Mouse (Mus musculus) left cerebral cortex, postnatal 36 days (tissue): ENCODE data around the gene Ppox. TPM values are rescaled to one million over a fixed set of nuclear protein-coding genes. Genes with fewer than 3 reads are reported as not detected.
"Not testable (repeated sequence)": the region's sequence is repeated elsewhere in the genome, so short reads cannot be mapped to it uniquely, and the experiment has no call there.

Experiments
- DNase-seq, 2 experiments: peaks; one replicate each; pipeline ENCODE4 v3.0.0; 2021 to 2022; ENCODE audit warnings: low spot score in 2 of 2, mixed read lengths in 1 of 2
- intact Hi-C: fragments of 180-260 bp; cut with DNase I; formaldehyde crosslinking; loops from one replicate; pipeline ENCODE4 v1.15.1; 2025
- total RNA-seq, 2 experiments: library from RNA; stranded (reverse); gene quantifications; 2 replicates each; pipeline ENCODE4 v1.2.3; 2021

Gene Ppox
- total RNA-seq, 2 experiments from 2014 or later = 21.7 to 26.6 TPM

DNA sequence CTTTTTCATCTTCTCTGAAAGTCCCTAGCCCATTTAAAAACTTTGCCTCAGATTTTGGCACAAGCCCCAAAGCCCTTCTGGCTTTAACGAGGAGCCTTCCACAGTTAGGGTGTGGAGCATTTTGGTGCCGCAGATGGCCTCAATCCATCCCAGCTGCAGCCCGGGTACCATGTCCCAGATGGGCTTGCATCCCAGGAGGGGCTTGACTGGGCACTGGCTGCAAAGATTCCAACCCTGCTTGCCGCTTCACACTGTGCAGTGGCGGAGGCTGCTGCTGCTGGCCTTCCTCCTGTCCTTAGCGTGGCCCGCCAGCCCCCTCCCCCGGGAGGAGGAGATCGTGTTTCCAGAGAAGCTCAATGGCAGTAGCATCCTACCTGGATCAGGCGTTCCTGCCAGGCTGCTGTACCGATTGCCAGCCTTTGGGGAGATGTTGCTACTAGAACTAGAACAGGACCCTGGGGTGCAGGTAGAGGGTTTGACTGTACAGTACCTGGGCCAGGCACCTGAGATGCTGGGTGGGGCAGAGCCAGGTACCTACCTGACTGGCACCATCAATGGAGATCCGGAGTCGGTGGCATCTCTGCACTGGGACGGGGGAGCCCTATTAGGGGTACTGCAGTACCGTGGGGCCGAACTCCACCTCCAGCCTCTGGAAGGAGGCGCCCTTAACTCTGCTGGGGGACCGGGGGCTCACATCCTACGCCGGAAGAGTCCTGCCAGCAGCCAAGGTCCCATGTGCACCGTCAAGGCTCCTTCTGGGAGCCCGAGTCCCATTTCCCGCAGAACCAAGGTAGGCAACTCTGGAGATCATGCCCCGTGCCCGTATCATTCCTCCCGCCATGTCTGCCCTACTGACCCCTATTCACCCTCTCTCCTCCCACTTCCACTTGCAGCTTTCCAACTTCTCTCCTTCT lies 30.0 kb downstream of the Ppox start, which contains the start of gene Ndufs2:
TSS of gene Ndufs2 (minus strand) at position 709 of the 914 bp plus-strand sequence.
- DNase-seq = no peak
- intact Hi-C loops = loop anchor here (10.0 kb wide), 1 partner anchor 136 kb away; the partner anchor contains the start of gene Cfap126

DNA sequence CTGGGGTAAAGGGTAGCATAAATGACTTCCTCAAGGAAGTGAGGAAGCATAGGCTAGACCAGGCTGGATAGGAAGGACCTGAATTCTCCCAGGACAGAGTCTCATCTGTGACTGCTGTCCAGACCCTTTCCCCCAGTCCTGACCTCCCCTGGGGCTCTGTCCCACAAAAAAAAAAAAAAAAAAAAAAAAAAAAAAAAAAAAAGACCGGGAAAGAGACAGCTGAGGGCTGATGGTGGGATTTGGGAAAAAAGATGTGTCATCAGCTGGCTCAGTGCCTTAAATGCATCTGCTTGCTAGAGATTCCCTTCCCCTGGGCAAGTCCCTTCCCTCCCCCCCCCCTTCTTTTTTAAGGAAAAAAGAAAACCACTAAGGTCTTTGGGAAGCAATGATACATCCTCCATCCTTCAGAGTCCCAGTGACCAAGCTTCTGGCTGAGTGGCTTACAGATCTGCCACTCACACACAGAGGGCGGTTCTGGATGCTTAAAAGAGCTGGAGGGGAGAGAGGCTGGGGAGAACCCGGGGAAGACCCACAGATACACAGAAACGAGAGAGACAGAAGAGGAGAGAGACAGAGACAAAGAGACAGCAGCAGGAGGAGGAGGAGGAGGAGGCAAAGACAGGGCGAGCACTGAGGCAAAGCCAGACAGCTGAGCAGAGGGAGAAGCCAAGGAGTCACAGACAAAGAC lies 30.9 kb downstream of the Ppox start, which contains the start of gene Adamts4:
TSS of gene Adamts4 (plus strand) at position 509 of the 688 bp plus-strand sequence.
- intact Hi-C loops = loop anchor here (10.0 kb wide), 1 partner anchor 135 kb away; the partner anchor contains the start of gene Cfap126
- peak in 1 of 2 experiments; percentile 34 for DNase-seq

DNA sequence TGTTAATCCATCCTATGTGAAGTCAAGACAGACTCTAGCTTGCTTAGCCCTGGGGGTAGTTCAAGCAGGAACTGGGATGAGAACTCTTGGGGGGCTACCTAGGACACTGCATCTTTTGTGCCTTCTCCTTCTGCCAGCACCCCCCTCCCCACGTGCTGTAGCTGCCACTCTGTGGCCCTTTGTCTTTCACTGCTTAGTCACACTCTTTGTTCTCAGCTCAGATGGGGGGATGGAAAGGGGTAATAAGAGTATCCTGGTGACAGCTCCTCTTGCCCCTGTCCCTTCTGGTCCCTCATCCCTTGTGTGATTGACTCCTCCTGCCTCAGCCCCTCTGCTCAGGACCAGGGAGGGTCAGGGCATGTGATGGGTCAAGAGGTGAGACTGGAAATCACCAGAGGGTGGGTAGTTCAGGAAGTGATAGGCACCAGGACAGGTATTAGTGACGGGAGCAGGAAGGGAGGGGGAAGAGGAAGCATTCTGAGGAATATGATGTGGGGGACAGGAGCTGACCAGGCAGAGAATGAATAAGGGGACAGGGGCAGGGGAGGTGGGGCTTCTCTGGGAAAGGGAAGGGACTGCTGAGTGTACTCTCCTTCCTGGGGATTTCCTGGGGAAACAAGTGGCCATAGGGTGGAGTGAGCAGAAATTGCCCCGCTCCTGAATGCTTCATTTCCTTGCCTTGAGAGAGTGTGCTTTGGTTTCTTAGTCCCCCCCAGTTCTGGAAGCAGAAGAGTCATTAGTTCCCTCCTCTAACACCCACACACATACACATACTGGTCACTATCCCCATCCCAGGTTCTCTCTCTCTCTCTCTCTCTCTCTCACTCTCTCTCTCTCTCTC lies 32.4 kb downstream of the Ppox start:
- intact Hi-C loops = no loop called here
- DNase-seq = no peak

DNA sequence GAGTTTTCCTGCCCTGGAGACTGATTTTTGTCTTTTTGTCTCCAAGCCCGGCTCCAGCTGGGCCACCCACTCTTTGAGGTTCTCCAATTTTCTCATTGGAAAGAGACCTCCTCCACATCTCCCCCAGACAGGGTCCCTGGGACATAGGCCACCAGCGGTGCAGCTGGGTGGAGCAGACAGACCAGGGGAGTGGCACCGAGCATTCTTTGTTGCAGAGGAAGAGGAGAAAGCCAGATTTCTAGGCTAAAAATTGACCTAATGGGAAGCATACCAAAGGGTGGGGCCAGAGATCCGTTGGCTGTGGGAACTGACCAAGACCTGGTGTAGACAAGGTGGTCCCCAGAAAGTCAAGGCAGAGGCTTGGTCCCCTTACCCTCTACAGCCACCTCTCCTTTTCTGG lies 33.1 kb downstream of the Ppox start:
- intact Hi-C loops = no loop called here
- DNase-seq = no peak

DNA sequence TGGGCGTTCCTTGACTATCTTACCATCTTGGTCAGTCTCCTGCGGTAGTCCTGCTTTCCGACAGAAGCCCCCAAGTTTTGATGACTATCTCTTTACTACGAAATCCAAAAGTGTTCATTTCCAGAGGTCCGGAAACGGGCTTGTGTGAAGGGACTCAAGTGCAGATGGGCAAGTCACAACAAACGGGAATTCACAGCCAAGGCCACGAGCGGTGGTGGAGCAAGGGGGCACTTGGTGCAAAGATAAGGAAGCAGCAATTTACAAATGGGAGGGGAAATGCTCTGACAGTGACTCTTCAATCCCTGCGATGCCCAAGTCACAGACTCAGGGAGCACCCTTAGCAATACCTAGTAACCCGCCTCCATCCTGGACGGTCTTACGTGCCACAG lies 33.5 kb downstream of the Ppox start:
- no peak for DNase-seq
- intact Hi-C loops = no loop called here

DNA sequence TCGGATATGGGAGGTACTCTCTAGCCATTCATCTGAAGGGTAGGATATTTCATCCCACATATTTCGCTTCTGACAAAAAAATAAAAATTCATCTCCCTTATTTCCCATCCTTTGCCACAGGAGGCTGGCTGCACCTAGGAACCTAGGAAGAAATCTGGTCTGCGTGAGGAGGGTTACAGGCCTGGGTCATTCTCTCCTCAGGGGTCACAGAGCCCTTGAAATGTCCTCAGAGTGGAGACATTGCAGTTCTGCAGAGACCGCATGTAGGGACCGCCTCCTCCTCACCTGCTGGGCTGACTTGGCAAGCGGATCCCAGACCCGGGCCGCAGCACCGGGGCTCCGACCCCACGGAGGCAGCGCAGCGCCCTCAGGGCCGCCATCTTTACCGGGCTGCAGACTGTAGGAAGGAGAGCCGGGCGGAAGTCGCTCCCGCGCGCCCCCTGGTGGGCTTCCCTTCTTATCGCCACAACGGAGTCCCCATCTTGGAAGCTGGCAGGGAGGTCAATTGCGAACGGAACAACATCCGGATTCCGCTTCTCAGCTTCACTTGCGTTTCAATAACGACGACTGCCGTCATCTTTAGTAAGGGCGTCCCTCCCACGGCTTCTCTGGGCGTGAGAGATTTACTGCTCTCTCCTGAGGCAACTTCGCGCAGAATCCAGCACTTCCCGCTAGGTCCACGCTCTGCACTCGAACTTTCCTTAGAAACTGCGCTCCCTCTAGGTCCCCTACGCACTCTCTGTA lies 34.1 kb downstream of the Ppox start:
- DNase-seq = peak; percentile 97 to 98
- intact Hi-C loops = no loop called here

DNA sequence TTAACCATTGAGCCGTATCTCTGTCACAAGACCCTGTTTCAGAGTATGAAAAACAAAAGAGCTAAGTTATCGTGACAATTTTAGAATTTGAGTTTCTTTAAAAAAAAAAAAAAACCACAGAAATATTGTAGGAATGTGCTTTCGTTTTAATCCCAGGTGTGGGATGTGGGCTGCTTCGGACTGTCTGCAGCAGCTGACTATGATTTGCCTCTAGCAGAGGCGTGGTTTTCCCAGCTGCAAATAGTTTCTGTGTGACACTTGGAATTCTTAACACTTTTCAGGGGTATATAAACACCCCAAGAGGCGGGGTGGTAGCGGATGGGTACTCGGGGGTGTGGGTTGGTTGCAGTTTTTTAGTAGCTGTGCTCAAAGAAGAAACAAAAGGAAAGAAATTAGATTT lies 35.6 kb downstream of the Ppox start:
- intact Hi-C loops = no loop called here
- no peak for DNase-seq

DNA sequence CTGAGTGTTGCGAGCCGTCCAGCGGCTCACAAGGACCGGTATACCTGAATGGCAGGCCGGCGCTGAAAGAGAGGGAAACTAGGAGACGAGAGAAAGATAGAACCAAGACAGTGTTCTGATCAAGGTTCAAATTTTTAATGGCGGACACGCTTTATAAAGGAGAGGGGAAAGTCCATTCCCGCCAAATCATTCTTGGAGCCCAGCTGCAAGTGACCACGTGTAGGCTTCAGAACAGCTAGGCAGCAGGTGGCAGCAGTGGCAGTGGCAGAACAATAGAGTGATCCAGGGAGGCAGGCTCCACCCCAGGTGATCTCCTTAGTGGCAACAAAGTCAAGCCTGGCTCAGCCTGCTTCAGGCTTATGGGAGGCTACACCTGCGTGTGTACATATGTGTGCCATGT lies 39.0 kb downstream of the Ppox start:
- intact Hi-C loops, DNase-seq: not testable (repeated sequence)

DNA sequence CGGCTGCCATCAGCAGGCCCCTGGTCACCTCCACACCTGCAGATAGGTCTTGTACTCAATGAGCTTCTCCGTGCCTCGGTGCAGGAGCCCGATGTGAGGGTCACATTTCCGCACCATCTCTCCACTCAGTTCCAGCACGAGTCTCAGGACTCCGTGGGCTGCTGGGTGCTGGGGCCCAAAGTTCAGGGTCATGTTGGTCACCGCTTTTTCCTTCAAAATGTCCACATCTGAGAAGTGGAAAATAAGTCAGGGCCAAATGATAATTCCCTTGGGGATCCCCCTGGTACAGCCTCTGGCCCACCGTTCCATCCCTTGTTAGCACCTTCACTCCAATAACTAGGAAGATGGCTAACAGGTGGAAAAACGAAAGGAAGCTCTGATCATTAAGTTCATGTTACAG lies 40.1 kb downstream of the Ppox start:
- no peak for DNase-seq
- intact Hi-C loops = no loop called here

DNA sequence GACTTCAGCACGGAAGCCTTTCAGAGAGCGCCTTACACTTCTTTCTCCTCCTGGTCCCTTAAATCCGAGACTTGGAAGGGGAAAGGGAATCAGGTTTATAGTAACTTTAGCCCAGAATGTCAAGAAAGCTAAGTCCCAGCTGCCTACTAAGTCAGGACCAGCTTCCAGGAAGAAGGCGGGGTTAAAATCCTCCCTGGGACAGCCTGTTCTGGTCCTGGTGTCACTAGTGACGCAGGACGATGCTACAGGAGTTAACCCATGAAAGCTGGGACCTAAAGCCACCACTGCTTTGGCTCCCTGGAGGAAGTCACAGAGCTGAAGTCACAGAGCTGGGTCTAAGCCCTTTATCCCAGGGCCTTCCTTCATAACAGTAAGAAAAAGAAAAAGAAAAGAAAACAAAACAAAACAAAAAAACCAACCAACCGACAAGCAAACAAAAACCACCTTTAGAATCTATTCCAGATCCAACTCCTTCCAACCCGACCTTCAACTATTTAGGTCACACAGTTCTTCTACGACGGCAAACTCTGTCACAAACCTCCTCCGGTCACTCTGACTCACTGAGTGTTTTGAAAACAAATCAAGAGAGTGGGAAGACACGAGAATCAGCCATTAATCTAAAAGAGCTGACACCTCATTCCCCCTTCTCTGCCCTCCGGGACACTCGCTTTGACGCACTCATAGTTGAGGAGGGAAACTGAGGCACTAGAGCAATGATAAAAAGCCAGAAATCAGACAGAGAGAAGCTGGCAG lies 40.8 kb downstream of the Ppox start:
- no peak for DNase-seq
- intact Hi-C loops = no loop called here

DNA sequence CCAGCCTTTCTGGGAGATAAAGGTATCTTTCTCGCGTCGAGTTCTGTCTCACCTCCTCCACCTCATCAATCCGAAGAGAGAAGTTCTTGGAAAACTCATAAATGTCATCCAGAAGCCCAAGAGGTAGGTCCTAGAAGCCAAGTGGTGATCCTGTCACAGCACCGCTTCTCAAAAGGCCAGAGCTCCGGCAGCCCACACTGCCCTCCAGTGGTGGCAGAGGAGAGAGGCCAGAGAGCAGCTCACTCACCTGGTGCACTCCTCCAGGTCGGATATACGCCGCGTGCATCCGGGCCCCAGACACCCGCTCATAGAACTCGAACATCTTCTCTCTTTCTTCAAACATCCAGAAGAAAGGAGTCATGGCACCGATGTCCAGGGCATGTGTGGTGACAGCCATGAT lies 42.5 kb downstream of the Ppox start:
- peak in 1 of 2 experiments; percentile 29 for DNase-seq
- intact Hi-C loops = no loop called here

DNA sequence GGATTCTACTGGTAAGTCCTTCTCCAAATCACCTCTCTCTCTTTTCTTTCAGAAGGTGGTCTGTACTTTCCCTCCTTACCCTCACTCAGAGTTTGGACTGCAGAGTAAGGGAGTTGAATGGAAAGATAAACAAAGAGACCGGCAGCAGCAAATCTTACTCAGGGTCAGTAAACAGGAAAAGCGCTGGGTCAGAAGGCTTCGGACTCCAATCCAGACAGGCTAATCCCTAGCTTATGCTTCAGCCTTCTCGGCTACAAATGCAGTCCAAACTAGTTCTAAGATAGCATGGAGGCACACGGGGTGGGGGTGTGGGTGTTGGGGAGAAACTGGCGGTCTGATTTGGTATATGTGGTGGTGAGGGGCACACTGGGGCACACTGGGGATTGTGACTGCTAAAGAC lies 43.5 kb downstream of the Ppox start:
- DNase-seq = no peak
- intact Hi-C loops = no loop called here

DNA sequence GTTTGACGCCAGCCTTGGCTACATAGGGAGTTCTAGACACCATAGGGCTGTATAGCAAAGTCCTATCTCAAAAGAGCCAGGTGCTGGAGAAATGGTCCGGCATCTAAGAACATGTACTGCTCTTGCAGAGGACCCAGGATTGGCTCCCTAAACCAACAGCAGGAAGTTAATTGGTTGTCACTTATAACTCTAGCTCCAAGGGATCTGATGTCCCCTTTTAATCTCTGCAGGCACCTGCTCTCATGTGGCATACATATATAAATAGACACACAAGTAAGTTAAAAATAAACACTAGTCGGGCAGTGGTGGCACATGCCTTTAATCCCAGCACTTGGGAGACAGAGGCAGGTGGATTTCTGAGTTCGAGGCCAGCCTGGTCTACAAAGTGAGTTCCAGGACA lies 45.2 kb downstream of the Ppox start:
- intact Hi-C loops = no loop called here
- DNase-seq = no peak

DNA sequence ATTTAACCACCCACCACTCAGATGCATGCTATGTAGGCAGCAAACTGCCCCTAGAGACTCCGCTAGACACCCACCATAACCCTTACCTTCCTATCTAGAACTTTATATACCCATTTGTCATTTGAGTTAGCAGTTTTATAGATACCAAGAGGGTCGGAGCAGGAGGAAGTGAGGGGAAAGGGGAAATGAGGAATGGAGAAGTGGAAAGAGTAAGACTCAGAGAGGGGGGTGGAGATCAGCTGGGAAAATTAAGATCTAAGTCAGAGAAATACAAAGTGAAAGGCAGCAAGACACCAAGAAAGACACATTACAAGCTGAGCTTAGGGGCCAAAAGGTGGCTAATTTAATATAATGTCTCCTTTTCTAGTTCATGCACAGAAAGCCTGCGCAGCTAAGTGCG lies 46.4 kb downstream of the Ppox start:
- DNase-seq = no peak
- intact Hi-C loops = no loop called here

DNA sequence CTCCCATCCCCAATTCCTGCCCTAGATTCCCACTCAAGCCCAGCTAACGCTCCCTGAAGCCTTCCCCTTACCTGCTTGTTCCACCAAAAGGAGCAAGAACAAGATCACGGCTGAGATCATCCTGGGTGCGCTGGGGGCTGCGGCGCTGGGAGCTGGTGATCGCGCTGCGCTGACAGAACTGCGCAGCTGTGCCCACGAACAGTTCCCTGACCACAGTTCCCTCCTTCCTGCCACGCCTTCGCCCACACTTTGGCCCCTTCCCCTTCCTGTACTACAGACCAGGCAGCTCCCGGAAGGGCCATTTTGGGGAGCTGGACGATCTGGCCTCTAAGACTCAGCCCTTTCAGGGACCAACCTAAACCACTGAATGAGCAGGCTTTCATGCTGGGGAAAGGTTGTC lies 46.9 kb downstream of the Ppox start, which contains the start of gene Fcer1g:
TSS of gene Fcer1g (minus strand) at position 240 of the 400 bp plus-strand sequence.
- no peak for DNase-seq
- intact Hi-C loops = no loop called here

DNA sequence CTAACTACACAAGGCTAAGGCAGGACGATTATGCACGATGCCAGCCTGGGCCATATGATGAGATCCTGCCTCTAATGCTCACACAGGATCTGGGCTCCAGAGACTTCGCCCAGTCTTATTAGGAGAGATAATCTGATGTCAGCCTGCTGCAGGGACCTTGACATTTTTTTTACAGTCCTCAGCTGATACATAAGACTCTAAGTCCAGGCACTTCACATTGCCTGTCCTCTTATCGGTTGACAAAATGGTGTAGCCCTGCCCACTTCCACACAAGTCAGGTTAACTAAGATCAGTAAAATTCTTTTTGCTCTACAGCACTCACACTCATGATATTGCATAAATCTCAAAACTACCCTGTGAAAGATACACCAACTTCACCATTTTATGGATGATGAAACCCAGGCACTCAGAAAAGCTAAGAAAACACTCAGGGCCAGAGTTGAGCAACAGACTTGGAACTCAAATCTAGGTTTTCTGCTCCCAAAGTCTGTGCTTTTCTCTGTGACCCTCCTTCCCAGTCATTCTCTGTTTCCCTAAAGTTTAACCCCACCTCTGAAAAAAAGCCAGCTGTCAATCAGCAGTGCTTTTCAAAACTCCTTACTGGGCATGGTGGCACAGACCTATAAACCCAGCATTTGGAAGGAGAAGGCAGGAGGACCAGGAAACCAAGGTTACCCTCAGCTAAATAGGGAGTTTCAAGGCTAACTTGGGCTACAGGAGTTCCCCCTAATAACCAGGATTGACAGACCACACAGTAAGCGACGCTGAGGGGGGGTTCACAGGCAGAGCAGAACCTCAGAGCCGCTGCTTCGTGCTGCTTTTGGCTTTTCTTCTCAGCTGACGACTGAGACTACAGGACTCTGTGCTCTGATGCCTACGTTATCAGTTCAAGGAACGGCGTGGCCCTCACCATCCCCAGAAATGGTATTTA lies 47.9 kb downstream of the Ppox start:
- DNase-seq = no peak
- intact Hi-C loops = no loop called here

DNA sequence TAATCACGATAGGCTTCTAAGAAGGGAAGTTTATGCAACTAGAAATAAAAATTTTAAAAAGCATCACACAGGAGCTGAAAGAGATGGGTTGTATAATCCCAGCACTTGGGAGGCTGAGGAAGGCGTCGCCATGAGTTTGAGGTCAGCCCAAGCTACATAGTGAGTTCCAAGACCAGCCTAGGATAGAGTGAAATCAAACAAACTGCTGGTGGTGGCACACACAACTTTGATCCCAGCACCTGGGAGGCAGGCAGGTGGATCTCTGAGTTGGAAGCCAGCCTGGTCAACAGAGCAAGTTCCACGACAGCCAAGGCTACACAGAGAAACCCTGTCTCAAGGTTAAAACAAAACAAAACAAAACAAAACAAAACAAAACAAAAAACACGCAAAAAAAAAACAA lies 48.6 kb downstream of the Ppox start:
- DNase-seq = no peak
- intact Hi-C loops = no loop called here
